Mouse (Mus musculus) lung, embryonic 15.5 days (tissue): ENCODE measurements at regions not wholly inside any gene's neighbourhood (a gene's known extent, or its start where the extent isn't known, plus 50 kb on each side); places are given as distances from the start of the nearest gene placed in this dataset.

Source experiments
- ATAC-seq: fragments of 200-750 bp; cut with Nextera tagmentation; 2 replicates; pipeline ENCODE4 v1.8.0; 2017; ENCODE audit warnings: moderate number of reproducible peaks, borderline replicate concordance; ENCODE audit not compliant: low FRiP score, low TSS enrichment; ENCODE audit errors: extremely low read depth
- H3K27ac ChIP-seq: fragments of 300-500 bp; sonication (generic); 2 replicates; pipeline ENCODE4 v1.5.1; 2015; ENCODE audit warnings: moderate library complexity, mild to moderate bottlenecking, inconsistent platforms
- H3K27me3 ChIP-seq: fragments of 300-500 bp; sonication (generic); 2 replicates; pipeline ENCODE4 v1.6.1; 2015; ENCODE audit warnings: inconsistent platforms
- H3K36me3 ChIP-seq: fragments of 300-500 bp; sonication (generic); 2 replicates; pipeline ENCODE4 v1.6.1; 2015; ENCODE audit warnings: inconsistent platforms
- H3K4me1 ChIP-seq: fragments of 300-500 bp; sonication (generic); 2 replicates; pipeline ENCODE4 v1.6.1; 2015; ENCODE audit warnings: inconsistent platforms
- H3K4me2 ChIP-seq: fragments of 300-500 bp; sonication (generic); 2 replicates; pipeline ENCODE4 v1.6.1; 2015; ENCODE audit warnings: inconsistent platforms, mild to moderate bottlenecking, moderate library complexity
- H3K4me3 ChIP-seq: fragments of 300-500 bp; sonication (generic); 2 replicates; pipeline ENCODE4 v1.5.1; 2015; ENCODE audit warnings: mild to moderate bottlenecking, inconsistent platforms
- H3K9ac ChIP-seq: fragments of 300-500 bp; sonication (generic); 2 replicates; pipeline ENCODE4 v1.6.1; 2015; ENCODE audit warnings: inconsistent platforms
- H3K9me3 ChIP-seq: fragments of 300-500 bp; sonication (generic); 2 replicates; pipeline ENCODE4 v1.6.1; 2016; ENCODE audit warnings: inconsistent platforms
- WGBS: fragments of 180-500 bp; shearing (Covaris S2); methylation state at CpG from one replicate; pipeline ENCODE4 v1.1.7; 2015; 5-methylcytosine and 5-hydroxymethylcytosine counted together

GRCm38 (mm10) chr14:98772080-98772479 is 222.0 kb downstream of the Rpl36a-ps1 start:
- Histone ChIP-seq H3K4me1 (no peaks in the 10 kb centered on the region), H3K9me3 (no peaks in the 10 kb centered on the region), H3K36me3 (no peaks in the 10 kb centered on the region), H3K4me3 (no peak overlapping the region), H3K9ac (no peak overlapping the region), H3K27me3 (no peaks in the 10 kb centered on the region), H3K27ac (no peak overlapping the region), H3K4me2 (no peak overlapping the region)
- 78% methylated on average over 4 of the region's 4 CpGs for WGBS
- no peak for ATAC-seq

DNA sequence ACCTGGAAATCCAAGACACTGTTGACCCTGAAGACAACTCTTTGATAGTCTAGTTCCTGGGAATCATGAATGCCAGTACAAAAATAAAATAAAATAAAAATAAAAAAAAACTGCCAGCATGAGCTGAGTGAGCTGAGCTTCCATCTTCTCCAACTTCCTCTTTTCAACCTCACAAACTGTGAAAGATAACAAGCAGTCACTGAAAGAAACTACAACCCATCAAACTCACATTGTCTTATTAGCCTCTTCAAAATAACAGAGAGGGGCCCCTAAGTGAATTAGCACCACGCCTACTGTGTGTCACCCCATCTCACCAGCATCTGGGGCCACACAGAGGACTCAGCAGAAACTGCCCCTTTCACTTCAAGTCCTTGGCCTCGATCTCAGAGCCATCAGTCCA is 225.3 kb downstream of the Rpl36a-ps1 start:
- H3K9ac ChIP-seq = no peak overlapping the region
- H3K27ac ChIP-seq = no peak overlapping the region
- WGBS = 65% methylated on average over 2 of the region's 2 CpGs
- no peak overlapping the region for H3K4me2 ChIP-seq
- H3K9me3 ChIP-seq = no peaks in the 10 kb centered on the region
- no peak for ATAC-seq
- H3K4me3 ChIP-seq = no peak overlapping the region
- H3K4me1 ChIP-seq = no peaks in the 10 kb centered on the region
- no peaks in the 10 kb centered on the region for H3K36me3 ChIP-seq
- H3K27me3 ChIP-seq = no peaks in the 10 kb centered on the region

DNA sequence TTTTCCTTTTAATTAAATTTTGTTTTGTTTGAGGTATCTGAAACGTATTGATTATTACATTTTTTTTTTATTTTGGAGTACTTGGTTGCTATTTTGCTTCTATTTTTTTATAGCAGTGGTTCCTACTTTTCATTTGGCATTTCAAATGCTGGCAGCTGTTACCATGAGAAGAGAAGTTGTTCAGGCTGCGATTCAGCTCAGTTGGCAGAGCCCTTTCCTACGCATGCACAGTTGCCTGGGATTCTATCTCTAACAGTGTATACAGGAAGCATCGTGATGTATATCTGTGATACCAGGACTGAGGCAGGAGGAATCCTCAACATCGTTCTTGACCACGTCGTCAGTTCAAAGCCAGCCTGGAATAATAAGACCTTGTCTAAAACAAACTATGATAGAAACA is 226.6 kb downstream of the Rpl36a-ps1 start:
- ATAC-seq = no peak
- no peak overlapping the region for H3K4me2 ChIP-seq
- 85% methylated on average over 7 of the region's 7 CpGs for WGBS
- no peak overlapping the region for H3K9ac ChIP-seq
- H3K27me3 ChIP-seq = no peaks in the 10 kb centered on the region
- no peaks in the 10 kb centered on the region for H3K4me1 ChIP-seq
- no peak overlapping the region for H3K27ac ChIP-seq
- H3K36me3 ChIP-seq = no peaks in the 10 kb centered on the region
- no peaks in the 10 kb centered on the region for H3K9me3 ChIP-seq
- H3K4me3 ChIP-seq = no peak overlapping the region

GRCm38 (mm10) chr14:98765358-98765757 is 228.8 kb downstream of the Rpl36a-ps1 start:
- no peak overlapping the region for H3K27ac ChIP-seq
- no peak overlapping the region for H3K4me3 ChIP-seq
- no peaks in the 10 kb centered on the region for H3K9me3 ChIP-seq
- H3K27me3 ChIP-seq = no peaks in the 10 kb centered on the region
- no peak for ATAC-seq
- H3K36me3 ChIP-seq = no peaks in the 10 kb centered on the region
- H3K9ac ChIP-seq = no peak overlapping the region
- H3K4me2 ChIP-seq = no peak overlapping the region
- H3K4me1 ChIP-seq = no peaks in the 10 kb centered on the region

DNA sequence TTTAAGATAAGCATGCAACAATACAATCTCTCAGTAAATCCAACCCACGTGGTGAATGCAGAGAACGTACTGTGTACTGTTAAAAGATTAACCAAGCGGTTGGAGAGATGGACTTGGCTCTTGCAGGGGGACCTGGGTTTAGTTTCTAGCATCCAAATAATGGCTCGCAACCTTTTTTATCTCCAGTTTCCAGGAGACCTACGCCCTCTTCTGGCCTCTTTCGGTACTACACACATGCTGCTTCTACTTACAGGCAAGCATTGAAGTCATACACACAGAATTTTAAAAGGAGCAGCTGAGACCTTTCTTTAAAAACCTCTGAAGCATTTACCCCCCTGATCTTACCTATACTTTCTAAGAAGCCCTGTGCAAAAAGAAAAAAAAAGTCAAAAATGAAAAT is 243.4 kb downstream of the Rpl36a-ps1 start:
- ATAC-seq = no peak
- Histone ChIP-seq H3K9me3 (no peaks in the 10 kb centered on the region), H3K4me3 (no peak overlapping the region), H3K4me1 (no peaks in the 10 kb centered on the region), H3K36me3 (no peaks in the 10 kb centered on the region), H3K9ac (no peak overlapping the region), H3K27ac (no peak overlapping the region), H3K4me2 (no peak overlapping the region), H3K27me3 (no peaks in the 10 kb centered on the region)
- 90% methylated on average over 6 of the region's 6 CpGs for WGBS

GRCm38 (mm10) chr14:98749086-98750027 is 244.8 kb downstream of the Rpl36a-ps1 start:
- Histone ChIP-seq H3K36me3 (no peaks in the 10 kb centered on the region), H3K4me3 (no peak overlapping the region), H3K4me2 (no peak overlapping the region), H3K9me3 (no peaks in the 10 kb centered on the region), H3K27ac (no peak overlapping the region), H3K4me1 (no peaks in the 10 kb centered on the region), H3K9ac (no peak overlapping the region), H3K27me3 (no peaks in the 10 kb centered on the region)
- no peak for ATAC-seq
- 65% methylated on average over 14 of the region's 14 CpGs for WGBS

- ATAC-seq = no peak
- no peaks in the 10 kb centered on the region for H3K4me1 ChIP-seq
- H3K9ac ChIP-seq = no peak overlapping the region
- H3K9me3 ChIP-seq = no peaks in the 10 kb centered on the region
- no peaks in the 10 kb centered on the region for H3K27me3 ChIP-seq
- 44% methylated on average over 16 of the region's 16 CpGs for WGBS
- H3K4me2 ChIP-seq = no peak overlapping the region
- H3K4me3 ChIP-seq = no peak overlapping the region
- no peaks in the 10 kb centered on the region for H3K36me3 ChIP-seq
- no peak overlapping the region for H3K27ac ChIP-seq
Measured at GRCm38 (mm10) chr14:98747159-98747775, 246.9 kb downstream of the Rpl36a-ps1 start.

- no peak for ATAC-seq
- H3K9me3 ChIP-seq = no peaks in the 10 kb centered on the region
Measured at GRCm38 (mm10) chr14:98730375-98730774, 263.7 kb downstream of the Rpl36a-ps1 start.

GRCm38 (mm10) chr14:98728863-98729262 is 265.3 kb downstream of the Rpl36a-ps1 start:
- Histone ChIP-seq H3K27me3 (no peaks in the 10 kb centered on the region), H3K4me2 (no peak overlapping the region), H3K36me3 (no peaks in the 10 kb centered on the region), H3K9me3 (no peaks in the 10 kb centered on the region), H3K4me1 (no peaks in the 10 kb centered on the region), H3K4me3 (no peak overlapping the region), H3K9ac (no peak overlapping the region), H3K27ac (no peak overlapping the region)
- no peak for ATAC-seq
- 61% methylated on average over 2 of the region's 2 CpGs for WGBS

More at GRCm38 (mm10) chr14:98730375-98730774, 263.7 kb downstream of the Rpl36a-ps1 start:
- Histone ChIP-seq H3K27ac (no peak overlapping the region), H3K36me3 (no peaks in the 10 kb centered on the region), H3K4me2 (no peak overlapping the region), H3K4me1 (no peaks in the 10 kb centered on the region), H3K4me3 (no peak overlapping the region), H3K9ac (no peak overlapping the region), H3K27me3 (no peaks in the 10 kb centered on the region)
- 83% methylated on average over 3 of the region's 3 CpGs for WGBS

DNA sequence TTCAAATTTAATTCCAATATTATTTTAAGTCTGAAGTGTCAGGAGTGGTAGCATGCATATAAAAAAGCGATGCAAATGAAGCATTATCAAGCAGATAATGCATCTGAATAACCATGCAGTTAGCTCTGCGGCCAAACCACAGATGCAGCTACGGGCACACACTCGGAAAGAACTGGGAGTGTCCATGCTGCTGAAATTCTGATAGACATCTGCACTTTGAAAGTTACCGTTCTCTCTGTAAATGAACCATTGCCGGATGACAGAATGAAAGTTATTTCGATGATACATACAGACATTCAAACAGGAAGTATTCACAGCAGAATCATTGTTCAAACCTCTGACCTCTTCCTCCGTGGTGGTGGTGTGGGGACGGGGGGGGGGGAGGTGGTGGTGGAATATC is 271.6 kb downstream of the Rpl36a-ps1 start:
- H3K27ac ChIP-seq = no peak overlapping the region
- H3K36me3 ChIP-seq = no peaks in the 10 kb centered on the region
- H3K4me3 ChIP-seq = no peak overlapping the region
- no peaks in the 10 kb centered on the region for H3K9me3 ChIP-seq
- H3K4me2 ChIP-seq = no peak overlapping the region
- no peak overlapping the region for H3K9ac ChIP-seq
- no peaks in the 10 kb centered on the region for H3K4me1 ChIP-seq
- ATAC-seq = no peak
- 55% methylated on average over 9 of the region's 9 CpGs for WGBS
- H3K27me3 ChIP-seq = no peaks in the 10 kb centered on the region

- Histone ChIP-seq H3K4me2 (no peak overlapping the region), H3K9ac (no peak overlapping the region), H3K36me3 (no peaks in the 10 kb centered on the region), H3K27ac (no peak overlapping the region), H3K27me3 (no peaks in the 10 kb centered on the region), H3K4me3 (no peak overlapping the region), H3K4me1 (no peaks in the 10 kb centered on the region), H3K9me3 (no peaks in the 10 kb centered on the region)
- WGBS = 88% methylated on average over 2 of the region's 2 CpGs
- no peak for ATAC-seq
Measured at GRCm38 (mm10) chr14:98721033-98721432, 273.1 kb downstream of the Rpl36a-ps1 start.

- H3K9me3 ChIP-seq = no peaks in the 10 kb centered on the region
- H3K27ac ChIP-seq = no peak overlapping the region
- H3K9ac ChIP-seq = no peak overlapping the region
- WGBS = 73% methylated on average over 2 of the region's 2 CpGs
- ATAC-seq = no peak
- H3K36me3 ChIP-seq = no peaks in the 10 kb centered on the region
- H3K27me3 ChIP-seq = no peaks in the 10 kb centered on the region
- H3K4me2 ChIP-seq = no peak overlapping the region
- no peaks in the 10 kb centered on the region for H3K4me1 ChIP-seq
- H3K4me3 ChIP-seq = no peak overlapping the region
Measured at GRCm38 (mm10) chr14:98708045-98708444, 286.1 kb downstream of the Rpl36a-ps1 start.
